Mouse (Mus musculus) heart, postnatal 0 days (tissue): Measurements from ENCODE around the gene Alcam. TPM values are rescaled to one million over a fixed set of nuclear protein-coding genes. Genes with fewer than 3 reads are reported as not detected.

Source experiments
- ATAC-seq: fragments of 200-750 bp; cut with Nextera tagmentation; 2 replicates; pipeline ENCODE4 v1.8.0; 2017; ENCODE audit warnings: low read depth, moderate number of reproducible peaks, moderate library complexity; ENCODE audit not compliant: insufficient read depth
- DNase-seq: peaks from one replicate; pipeline ENCODE4 v3.0.0-alpha.2; 2016; ENCODE audit warnings: low spot score
- H3K27ac ChIP-seq: fragments of 300-500 bp; sonication (generic); 2 replicates; pipeline ENCODE4 v1.5.1; 2014; ENCODE audit warnings: low read depth, mild to moderate bottlenecking
- H3K27me3 ChIP-seq: fragments of 300-500 bp; sonication (generic); 2 replicates; pipeline ENCODE4 v1.6.1; 2014; ENCODE audit warnings: low read length, mixed read lengths; ENCODE audit not compliant: control insufficient read depth, insufficient read depth
- H3K36me3 ChIP-seq: fragments of 300-500 bp; sonication (generic); replicated peaks from 2 replicates; pipeline ENCODE4 v1.6.1; 2014; ENCODE audit warnings: low read length, mixed read lengths; ENCODE audit not compliant: control insufficient read depth, insufficient read depth
- H3K4me1 ChIP-seq: fragments of 300-500 bp; sonication (generic); 2 replicates; pipeline ENCODE4 v1.6.1; 2014; ENCODE audit warnings: antibody characterized with exemption; ENCODE audit not compliant: control insufficient read depth, insufficient read depth
- H3K4me2 ChIP-seq: fragments of 300-500 bp; sonication (generic); 2 replicates; pipeline ENCODE4 v1.6.1; 2014; ENCODE audit warnings: low read depth, mild to moderate bottlenecking, low read length, moderate library complexity
- H3K4me3 ChIP-seq: fragments of 300-500 bp; sonication (generic); 2 replicates; pipeline ENCODE4 v1.5.1; 2014; ENCODE audit warnings: low read depth, low read length
- H3K9ac ChIP-seq: fragments of 300-500 bp; sonication (generic); replicated peaks from 2 replicates; pipeline ENCODE4 v1.6.1; 2014; ENCODE audit warnings: low read depth, low read length, mixed read lengths
- H3K9me3 ChIP-seq: fragments of 300-500 bp; sonication (generic); replicated peaks from 2 replicates; pipeline ENCODE4 v1.6.1; 2016; ENCODE audit warnings: low read length; ENCODE audit not compliant: control insufficient read depth
- CTCF ChIP-seq: IDR thresholded peaks from 2 replicates; pipeline ENCODE4 v1.5.1; 2016; ENCODE audit warnings: antibody characterized with exemption, control low read depth, low read depth
- EP300 ChIP-seq: IDR thresholded peaks from 2 replicates; pipeline ENCODE4 v1.6.1; 2016; ENCODE audit warnings: antibody characterized with exemption, low read depth
- WGBS: fragments of 180-500 bp; shearing (Covaris S2); extraction: QIAGEN DNeasy Blood & Tissue Kit; methylation state at CpG from one replicate; pipeline ENCODE4 v1.1.7; 2014; 5-methylcytosine and 5-hydroxymethylcytosine counted together
- polyA plus RNA-seq: library from polyadenylated mRNA; unstranded; fragments of >200 nt; fragmentation: Nextera tagmentation; extraction: Ambion mirVana; gene quantifications from 2 replicates; pipeline ENCODE4 v1.2.1, GENCODE M21; 2015
- total RNA-seq: library from RNA; depleted of rRNA; stranded (reverse); fragments of >200 nt; gene quantifications from 2 replicates; pipeline ENCODE4 v1.2.3, GENCODE M21; 2014; ENCODE audit warnings: low replicate concordance

Gene Alcam
- total and polyA plus RNA-seq, 2 experiments from 2014 or later = 2.1 to 20.3 TPM

DNA sequence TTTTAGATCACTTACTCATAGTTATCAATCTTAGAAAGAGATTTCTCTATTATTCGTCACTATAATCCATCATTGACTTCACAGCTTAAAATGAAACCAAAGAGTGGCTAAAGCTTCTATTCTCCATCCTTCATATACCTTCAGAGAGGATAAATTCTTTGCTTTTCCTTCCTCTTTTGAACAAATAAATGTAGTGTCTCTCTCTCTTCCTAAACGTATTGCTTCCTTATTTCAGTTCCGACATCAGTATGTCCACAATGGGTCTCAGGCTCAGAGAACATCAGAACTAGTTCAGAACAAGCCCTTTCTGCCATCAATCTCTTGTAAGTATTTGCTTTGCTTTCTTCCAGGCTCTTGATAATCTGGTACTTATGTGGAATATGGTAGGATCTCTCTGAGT is 40.2 kb downstream of the Alcam start:
- ATAC-seq (no peak), DNase-seq (no peak)
- WGBS = 81% methylated on average over 3 of the region's 3 CpGs
- Histone ChIP-seq H3K36me3 (no peaks in the 10 kb centered on the region), H3K4me2 (no peak overlapping the region), H3K27ac (no peak overlapping the region), H3K9ac (no peak overlapping the region), H3K4me1 (peaks cover 10% of the 10 kb centered on the region), H3K27me3 (no peaks in the 10 kb centered on the region), H3K9me3 (no peaks in the 10 kb centered on the region), H3K4me3 (no peak overlapping the region)
- TF ChIP-seq EP300 (no peak), CTCF (no peak)

- Histone ChIP-seq H3K27me3 (no peaks in the 10 kb centered on the region), H3K4me1 (peaks cover 9% of the 10 kb centered on the region), H3K27ac (no peak overlapping the region), H3K4me2 (no peak overlapping the region), H3K4me3 (no peak overlapping the region), H3K9me3 (no peaks in the 10 kb centered on the region), H3K9ac (no peak overlapping the region), H3K36me3 (no peaks in the 10 kb centered on the region)
- DNase-seq (no peak), ATAC-seq (no peak)
- WGBS = 84% methylated on average over 3 of the region's 3 CpGs
- TF ChIP-seq CTCF = no peak
- no peak for TF ChIP-seq EP300
These were observed 47.8 kb downstream of the Alcam start for GRCm38 (mm10) chr16:52406072-52406471.

DNA sequence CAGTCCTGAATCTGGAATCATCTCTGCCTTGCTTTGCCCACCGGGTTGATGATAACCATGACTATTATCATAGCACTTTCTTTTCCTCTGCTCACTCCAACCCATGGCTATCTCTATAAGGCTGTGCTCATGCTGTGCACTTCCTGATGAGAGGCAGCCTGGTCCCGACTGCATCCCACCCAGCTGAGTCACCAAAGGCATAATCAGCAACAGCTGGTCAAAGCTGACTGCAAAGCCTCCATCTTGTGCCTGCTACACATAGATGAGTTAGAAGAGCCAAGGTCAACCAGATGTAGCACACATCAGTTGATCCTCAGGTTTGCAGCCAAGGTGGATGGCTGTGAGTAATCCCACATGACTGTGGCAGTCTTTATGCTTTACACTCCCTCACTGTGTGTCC is 48.6 kb downstream of the Alcam start:
- WGBS = 48% methylated on average over 2 of the region's 2 CpGs
- Histone ChIP-seq H3K4me3 (no peak overlapping the region), H3K36me3 (no peaks in the 10 kb centered on the region), H3K4me2 (no peak overlapping the region), H3K27ac (no peak overlapping the region), H3K9ac (no peak overlapping the region), H3K27me3 (no peaks in the 10 kb centered on the region), H3K4me1 (0 out of 2 replicates have a peak, but pooled peaks cover 1% of the 10 kb centered on the region), H3K9me3 (no peaks in the 10 kb centered on the region)
- no peak for ATAC-seq
- no peak for TF ChIP-seq CTCF
- TF ChIP-seq EP300 = no peak
- DNase-seq = no peak

GRCm38 (mm10) chr16:52399112-52399511 is 54.8 kb downstream of the Alcam start:
- H3K4me3 ChIP-seq = no peak overlapping the region
- ATAC-seq (no peak), DNase-seq (no peak)
- TF ChIP-seq CTCF (no peak), EP300 (no peak)
- no peaks in the 10 kb centered on the region for H3K36me3 ChIP-seq
- 77% methylated on average over 3 of the region's 3 CpGs for WGBS
- H3K27ac ChIP-seq = no peak overlapping the region
- H3K9ac ChIP-seq = no peak overlapping the region
- H3K27me3 ChIP-seq = no peaks in the 10 kb centered on the region
- H3K9me3 ChIP-seq = no peaks in the 10 kb centered on the region
- no peak overlapping the region for H3K4me2 ChIP-seq
- no peaks in the 10 kb centered on the region for H3K4me1 ChIP-seq

GRCm38 (mm10) chr16:52386781-52387300 is 67.0 kb downstream of the Alcam start:
- DNase-seq = no peak

DNA sequence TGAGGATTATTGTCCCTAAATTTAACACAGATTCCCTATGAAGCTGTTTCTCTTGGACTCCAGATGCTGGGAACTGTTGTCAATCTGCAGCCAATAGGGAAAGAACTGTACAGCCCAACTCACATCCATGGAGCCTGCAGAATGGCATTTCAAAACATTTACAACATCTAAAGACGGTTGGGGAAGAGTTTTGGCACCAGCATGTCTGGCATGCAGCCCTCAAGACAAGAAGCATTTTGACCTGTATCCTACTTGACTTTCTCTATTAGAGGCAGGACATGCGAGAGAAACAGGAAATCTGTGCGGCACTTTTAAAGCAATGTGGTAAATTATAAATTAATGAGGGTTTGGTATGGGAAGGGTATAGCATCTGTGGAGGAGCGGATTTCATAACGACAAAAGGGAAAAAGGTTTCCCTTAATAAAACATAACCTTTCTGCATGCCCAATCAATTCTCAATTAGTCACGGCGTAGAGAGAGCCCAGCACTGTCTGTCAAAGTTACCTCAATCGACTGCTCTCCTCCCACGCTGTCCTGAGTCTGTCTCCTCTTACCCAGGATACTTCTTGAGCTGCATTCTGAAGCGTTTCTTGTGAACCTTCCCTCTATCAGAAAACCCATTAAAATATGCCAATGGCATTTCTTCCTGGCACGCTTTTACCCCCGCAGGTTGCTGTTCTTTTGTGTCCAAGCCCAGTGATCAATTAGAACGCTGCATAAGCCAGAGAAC is 70.3 kb downstream of the Alcam start:
- Histone ChIP-seq H3K9me3 (no peaks in the 10 kb centered on the region), H3K9ac (no peak overlapping the region), H3K27ac (no peak overlapping the region)

More at GRCm38 (mm10) chr16:52386781-52387300, 67.0 kb downstream of the Alcam start:
- WGBS = 75% methylated on average over 5 of the region's 5 CpGs
- H3K27ac ChIP-seq = no peak overlapping the region
- H3K36me3 ChIP-seq = no peaks in the 10 kb centered on the region
- H3K9ac ChIP-seq = no peak overlapping the region
- no peak overlapping the region for H3K4me2 ChIP-seq
- no peaks in the 10 kb centered on the region for H3K27me3 ChIP-seq
- no peak for ATAC-seq
- no peak overlapping the region for H3K4me3 ChIP-seq
- TF ChIP-seq EP300 (no peak), CTCF (no peak)
- H3K4me1 ChIP-seq = no peaks in the 10 kb centered on the region
- no peaks in the 10 kb centered on the region for H3K9me3 ChIP-seq

More for the DNA sequence above, 70.3 kb downstream of the Alcam start:
- Histone ChIP-seq H3K4me3 (no peak overlapping the region), H3K4me2 (no peak overlapping the region), H3K27me3 (no peaks in the 10 kb centered on the region), H3K36me3 (no peaks in the 10 kb centered on the region), H3K4me1 (no peaks in the 10 kb centered on the region)
- no peak for TF ChIP-seq CTCF
- no peak for TF ChIP-seq EP300
- no peak for ATAC-seq
- WGBS = 67% methylated on average over 13 of the region's 13 CpGs
- no peak for DNase-seq
